Mouse (Mus musculus) heart, embryonic 15.5 days (tissue): ENCODE measurements around the gene Fkbp14. TPM values are rescaled to one million over a fixed set of nuclear protein-coding genes. Genes with fewer than 3 reads are reported as not detected.

ENCODE experiments used
- ATAC-seq: fragments of 200-750 bp; cut with Nextera tagmentation; replicated peaks from 2 replicates; pipeline ENCODE4 v1.8.0; 2017; ENCODE audit warnings: low read depth, moderate TSS enrichment; ENCODE audit not compliant: insufficient number of reproducible peaks, insufficient read depth, low FRiP score
- H3K27ac ChIP-seq: fragments of 300-500 bp; sonication (generic); 2 replicates; pipeline ENCODE4 v1.5.1; 2015; ENCODE audit warnings: mild to moderate bottlenecking, inconsistent platforms
- H3K27me3 ChIP-seq: fragments of 300-500 bp; sonication (generic); 2 replicates; pipeline ENCODE4 v1.6.1; 2015; ENCODE audit warnings: inconsistent platforms
- H3K36me3 ChIP-seq: fragments of 300-500 bp; sonication (generic); 2 replicates; pipeline ENCODE4 v1.6.1; 2015; ENCODE audit warnings: mild to moderate bottlenecking, inconsistent platforms
- H3K4me1 ChIP-seq: fragments of 300-500 bp; sonication (generic); replicated peaks from 2 replicates; pipeline ENCODE4 v1.6.1; 2015; ENCODE audit warnings: inconsistent platforms
- H3K4me2 ChIP-seq: fragments of 300-500 bp; sonication (generic); 2 replicates; pipeline ENCODE4 v1.6.1; 2015; ENCODE audit warnings: inconsistent platforms, mild to moderate bottlenecking, moderate library complexity
- H3K4me3 ChIP-seq: fragments of 300-500 bp; sonication (generic); 2 replicates; pipeline ENCODE4 v1.5.1; 2015; ENCODE audit warnings: mild to moderate bottlenecking, inconsistent platforms
- H3K9ac ChIP-seq: fragments of 300-500 bp; sonication (generic); 2 replicates; pipeline ENCODE4 v1.6.1; 2015; ENCODE audit warnings: mild to moderate bottlenecking, inconsistent platforms
- H3K9me3 ChIP-seq: fragments of 300-500 bp; sonication (generic); replicated peaks from 2 replicates; pipeline ENCODE4 v1.6.1; 2016; ENCODE audit warnings: inconsistent platforms
- WGBS: fragments of 180-500 bp; shearing (Covaris S2); methylation state at CpG from one replicate; pipeline ENCODE4 v1.1.7; 2015; ENCODE audit warnings: mixed read lengths; 5-methylcytosine and 5-hydroxymethylcytosine counted together
- polyA plus RNA-seq: library from polyadenylated mRNA; unstranded; fragments of >200 nt; fragmentation: Nextera tagmentation; extraction: Ambion mirVana; gene quantifications from 2 replicates; pipeline ENCODE4 v1.2.1, GENCODE M21; 2015

Gene Fkbp14
- polyA plus RNA-seq, 1 experiment from 2014 or later, result 22.2 TPM

DNA sequence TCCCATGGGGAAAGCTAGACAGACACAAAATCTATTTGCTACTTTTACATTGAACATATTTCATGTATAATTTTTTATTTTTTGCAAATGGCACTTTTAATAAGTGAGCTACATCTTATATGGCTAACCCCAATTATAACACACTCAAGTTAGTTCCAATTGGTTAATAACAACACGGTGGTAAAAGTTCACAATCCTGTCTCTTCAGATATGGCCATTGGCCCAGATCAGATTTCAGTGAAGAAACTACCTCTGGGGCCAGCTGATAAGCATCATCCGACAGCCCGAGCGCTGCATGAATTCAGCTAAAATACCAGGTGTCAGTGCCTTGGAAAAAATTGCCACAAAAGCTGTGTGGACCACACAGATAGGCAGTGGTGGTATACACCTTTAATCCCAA is 9.4 kb downstream of the Fkbp14 start:
- no peak overlapping the region for H3K4me2 ChIP-seq
- 71% methylated on average over 4 of the region's 4 CpGs for WGBS
- H3K27me3 ChIP-seq, result no peaks in the 10 kb centered on the region
- no peak overlapping the region for H3K4me3 ChIP-seq
- H3K9me3 ChIP-seq, result no peaks in the 10 kb centered on the region
- H3K4me1 ChIP-seq, result peaks cover 15% of the 10 kb centered on the region; the same call in 1 of the 2 replicates
- no peak for ATAC-seq
- no peak overlapping the region for H3K9ac ChIP-seq
- H3K27ac ChIP-seq, result no peak overlapping the region
- H3K36me3 ChIP-seq, result peaks cover 8% of the 10 kb centered on the region; the same call in 1 of the 2 replicates

DNA sequence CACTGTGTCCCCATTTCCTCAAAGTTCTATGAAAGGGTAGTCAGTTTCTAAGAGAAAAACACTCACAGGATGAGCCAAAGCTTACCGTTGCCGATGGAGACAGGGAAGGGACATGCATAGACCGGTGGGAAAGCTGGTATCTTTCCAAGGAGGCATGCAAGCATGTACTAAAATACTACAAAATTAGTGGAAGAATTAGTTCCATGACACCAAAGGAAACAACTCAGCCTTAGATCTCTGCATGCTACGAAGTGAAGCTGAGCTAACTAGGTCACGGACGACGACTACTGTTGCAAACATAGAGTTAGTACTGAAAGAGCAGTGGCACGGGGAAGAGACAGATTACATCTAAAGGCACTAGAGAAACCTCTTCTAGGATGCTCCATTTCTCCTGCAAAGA is 10.2 kb downstream of the Fkbp14 start:
- H3K4me1 ChIP-seq, result peaks cover 12% of the 10 kb centered on the region; the same call in 1 of the 2 replicates
- H3K4me3 ChIP-seq, result no peak overlapping the region
- H3K36me3 ChIP-seq, result peaks cover 12% of the 10 kb centered on the region; the same call in 1 of the 2 replicates
- H3K9me3 ChIP-seq, result no peaks in the 10 kb centered on the region
- H3K27ac ChIP-seq, result no peak overlapping the region
- WGBS, result 79% methylated on average over 8 of the region's 8 CpGs
- no peak overlapping the region for H3K4me2 ChIP-seq
- no peaks in the 10 kb centered on the region for H3K27me3 ChIP-seq
- H3K9ac ChIP-seq, result no peak overlapping the region
- no peak for ATAC-seq

DNA sequence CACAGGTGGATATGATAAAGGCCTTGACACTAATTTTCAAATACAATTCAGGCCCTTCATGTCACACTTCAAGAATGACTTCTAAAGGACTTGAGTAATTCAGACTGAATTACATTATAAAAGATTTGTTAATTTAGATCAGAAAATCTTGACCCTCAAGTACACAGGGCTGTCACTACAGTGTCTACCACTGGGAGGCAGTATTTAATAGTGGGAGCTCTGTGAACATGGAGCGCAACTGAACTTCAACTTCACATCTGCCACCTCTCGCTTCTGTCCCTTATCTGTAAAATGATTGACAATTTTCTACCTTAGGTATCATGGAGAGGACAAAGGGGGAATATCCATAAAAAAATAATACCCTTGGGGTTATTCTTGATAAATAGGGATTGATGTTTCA is 10.9 kb downstream of the Fkbp14 start:
- Histone ChIP-seq H3K27me3 (no peaks in the 10 kb centered on the region), H3K27ac (no peak overlapping the region), H3K9me3 (no peaks in the 10 kb centered on the region), H3K9ac (no peak overlapping the region), H3K36me3 (peaks cover 12% of the 10 kb centered on the region; the same call in 1 of the 2 replicates), H3K4me3 (no peak overlapping the region), H3K4me1 (0 out of 2 replicates have a peak, but pooled peaks cover 5% of the 10 kb centered on the region), H3K4me2 (no peak overlapping the region)
- ATAC-seq, result no peak
- WGBS, result 16% methylated on average over 2 of the region's 2 CpGs

DNA sequence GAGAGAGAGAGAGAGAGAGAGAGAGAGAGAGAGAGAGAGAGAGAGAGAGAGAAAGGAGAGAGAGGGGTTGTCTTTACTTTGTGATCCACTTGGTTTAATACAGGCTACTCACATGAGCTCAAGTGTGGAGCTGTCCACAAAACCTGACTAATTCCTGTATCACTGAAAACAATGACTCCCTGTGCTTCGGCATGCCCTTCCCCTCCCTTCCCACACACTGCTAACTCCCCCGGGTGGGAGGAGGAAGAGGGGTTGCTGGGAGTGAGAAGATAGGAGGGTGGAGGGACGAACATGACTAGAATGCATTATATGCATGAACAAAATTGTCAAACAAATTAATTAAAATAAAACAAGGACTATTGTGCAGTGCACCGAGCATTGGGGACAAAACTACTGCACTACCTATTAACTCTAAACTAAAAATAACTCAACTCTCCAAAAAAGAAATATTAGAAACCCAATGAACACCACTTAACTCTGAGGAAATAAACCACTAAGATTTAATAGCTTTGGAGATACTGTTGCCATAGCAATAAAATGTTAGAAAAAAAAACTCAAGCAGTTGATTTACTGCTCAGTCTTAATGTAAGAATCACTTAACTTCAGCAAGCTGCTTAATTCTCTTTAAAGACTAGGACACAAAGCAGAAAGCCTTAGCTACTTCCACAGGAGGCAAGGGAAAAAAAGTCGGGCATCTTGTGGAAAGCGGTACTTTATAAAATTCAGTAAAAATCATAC is 23.7 kb downstream of the Fkbp14 start:
- no peak for ATAC-seq
- 35% methylated on average over 6 of the region's 6 CpGs for WGBS
- no peaks in the 10 kb centered on the region for H3K27me3 ChIP-seq
- H3K9ac ChIP-seq, result no peak overlapping the region
- peaks cover 5% of the 10 kb centered on the region; the same call in 1 of the 2 replicates for H3K36me3 ChIP-seq
- peaks cover 5% of the 10 kb centered on the region; the same call in 1 of the 2 replicates for H3K4me1 ChIP-seq
- H3K9me3 ChIP-seq, result no peaks in the 10 kb centered on the region
- no peak overlapping the region for H3K4me3 ChIP-seq
- H3K27ac ChIP-seq, result no peak overlapping the region
- H3K4me2 ChIP-seq, result no peak overlapping the region

DNA sequence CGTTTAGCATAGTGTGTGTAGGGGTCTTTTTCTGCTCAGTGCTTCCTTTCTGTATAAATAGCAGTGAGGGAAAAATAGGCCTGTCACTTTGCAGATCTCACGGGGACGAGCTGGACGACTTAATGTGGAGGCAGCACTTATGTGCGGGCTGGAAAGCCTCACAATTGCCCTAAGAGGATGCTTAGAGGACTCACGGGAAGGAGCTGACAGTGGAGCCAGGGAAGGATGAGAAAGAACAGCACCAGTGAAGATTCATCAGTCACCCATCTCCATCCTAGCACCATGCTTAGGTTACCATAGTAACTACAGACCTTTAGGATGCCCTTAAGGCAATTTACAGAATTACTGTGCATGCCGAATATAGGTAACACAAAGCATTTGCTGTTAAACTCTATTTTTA is 27.3 kb downstream of the Fkbp14 start:
- WGBS, result 45% methylated on average over 7 of the region's 7 CpGs
- no peak for ATAC-seq

DNA sequence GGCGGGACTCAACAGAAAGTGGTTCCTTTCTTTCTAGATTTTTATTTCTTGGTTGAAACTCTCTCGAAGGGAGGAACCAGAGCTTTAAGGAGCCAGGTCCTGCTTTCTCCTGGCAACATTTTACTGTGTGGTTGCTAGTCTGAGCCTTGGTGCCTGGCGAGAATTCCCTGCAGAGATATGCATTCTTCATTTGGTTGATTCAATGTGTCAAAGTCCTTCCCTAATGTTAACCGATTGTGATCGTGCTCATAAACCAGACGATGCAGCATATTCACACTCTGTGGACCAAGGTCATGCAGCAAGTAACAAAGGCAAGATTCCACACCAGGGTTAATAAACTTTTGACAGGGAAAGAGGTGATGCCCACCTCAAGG is 30.6 kb downstream of the Fkbp14 start:
- H3K4me2 ChIP-seq, result peak overlapping the region; percentile 99
- no peak overlapping the region for H3K27ac ChIP-seq
- no peak for ATAC-seq
- no peaks in the 10 kb centered on the region for H3K9me3 ChIP-seq
- H3K9ac ChIP-seq, result peak overlapping the region; percentile 55
- H3K27me3 ChIP-seq, result 0 out of 2 replicates have a peak, but pooled peaks cover 7% of the 10 kb centered on the region
- H3K36me3 ChIP-seq, result no peaks in the 10 kb centered on the region
- WGBS, result 12% methylated on average over 6 of the region's 6 CpGs
- H3K4me3 ChIP-seq, result peak overlapping the region; percentile 68
- peaks cover 14% of the 10 kb centered on the region for H3K4me1 ChIP-seq

More for the DNA sequence above, 27.3 kb downstream of the Fkbp14 start:
- Histone ChIP-seq H3K4me1 (peaks cover 19% of the 10 kb centered on the region), H3K4me2 (no peak overlapping the region), H3K27me3 (0 out of 2 replicates have a peak, but pooled peaks cover 7% of the 10 kb centered on the region), H3K4me3 (no peak overlapping the region), H3K27ac (no peak overlapping the region), H3K36me3 (no peaks in the 10 kb centered on the region), H3K9ac (no peak overlapping the region), H3K9me3 (no peaks in the 10 kb centered on the region)

DNA sequence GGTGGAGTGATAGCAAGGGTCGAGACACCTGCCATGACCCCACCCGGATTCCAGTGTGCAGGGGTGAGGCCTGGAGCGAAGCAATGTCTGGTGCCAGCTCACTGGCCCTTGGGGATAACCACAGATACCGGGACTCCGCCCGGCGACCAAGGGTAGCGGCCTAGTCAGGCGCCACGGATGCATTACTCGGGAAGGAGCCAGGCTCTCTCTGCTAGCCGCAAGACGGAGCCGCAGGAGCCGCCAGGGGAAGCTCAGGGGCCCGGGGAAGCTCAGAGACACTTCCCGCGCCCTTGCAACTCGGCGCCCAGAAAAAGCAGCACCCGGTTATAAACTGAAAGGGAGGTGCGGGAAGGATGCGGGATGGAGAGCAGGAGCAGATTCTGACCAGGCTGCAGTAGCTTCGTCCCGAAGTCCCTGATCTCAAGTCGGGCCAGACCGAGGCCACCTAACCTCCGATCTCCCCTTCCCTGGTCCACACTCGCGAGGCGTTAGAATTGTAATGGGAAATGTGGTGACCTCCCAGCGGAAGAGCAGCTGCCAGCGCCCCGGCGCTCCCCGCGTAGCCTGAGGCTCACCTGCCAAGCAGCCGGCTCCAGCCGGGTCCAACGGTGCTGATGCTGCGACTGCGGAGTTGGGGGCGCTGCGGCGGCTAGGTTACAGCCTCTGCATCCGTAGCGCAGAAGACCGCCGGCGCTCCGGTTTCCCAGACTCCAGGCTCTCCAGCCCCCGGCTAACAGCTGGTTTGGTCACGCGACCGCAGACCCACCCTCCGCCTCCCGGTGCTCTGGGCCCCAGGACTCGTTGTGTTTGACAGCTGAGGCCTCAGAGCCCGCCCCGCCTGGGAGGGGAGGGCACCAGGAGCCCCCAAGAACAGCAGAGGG is 31.2 kb downstream of the Fkbp14 start, which contains the start of gene Scrn1:
TSS of gene Scrn1 (minus strand) at position 825 of the 881 bp plus-strand sequence.
- Histone ChIP-seq H3K27me3 (0 out of 2 replicates have a peak, but pooled peaks cover 7% of the 10 kb centered on the region), H3K9me3 (no peaks in the 10 kb centered on the region), H3K36me3 (no peaks in the 10 kb centered on the region), H3K4me2 (peak within 1 kb of the TSS; percentile 99), H3K4me3 (peak within 1 kb of the TSS; percentile 68), H3K27ac (peak within 1 kb of the TSS; percentile 32; the same call in 1 of the 2 replicates), H3K4me1 (peaks cover 14% of the 10 kb centered on the region), H3K9ac (peak within 1 kb of the TSS; percentile 55)
- WGBS, result 2% methylated on average over 60 of the region's 60 CpGs
- peak; percentile 76 for ATAC-seq

DNA sequence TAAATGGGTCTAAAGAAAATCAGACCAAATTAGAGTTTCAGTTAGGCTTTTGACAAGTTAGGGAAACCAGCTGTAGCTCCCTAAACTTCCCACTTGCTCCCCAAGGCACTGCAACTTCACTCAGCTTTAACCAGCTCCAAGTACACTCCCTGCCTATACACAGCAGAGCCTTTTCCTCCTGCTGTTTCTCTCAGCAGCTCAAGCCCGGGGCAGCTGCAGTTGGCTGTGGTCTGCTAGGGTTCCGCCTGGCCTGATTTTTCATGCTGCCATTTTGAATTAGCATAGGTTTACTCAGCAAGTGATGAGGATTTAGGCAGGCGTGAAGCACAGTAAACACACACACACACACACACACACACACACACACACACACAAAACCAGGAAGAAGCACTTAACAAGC is 32.1 kb downstream of the Fkbp14 start:
- Histone ChIP-seq H3K4me2 (peak overlapping the region; percentile 99; the same call in 1 of the 2 replicates), H3K27me3 (0 out of 2 replicates have a peak, but pooled peaks cover 7% of the 10 kb centered on the region), H3K9ac (no peak overlapping the region), H3K4me1 (peaks cover 14% of the 10 kb centered on the region), H3K9me3 (no peaks in the 10 kb centered on the region), H3K27ac (no peak overlapping the region), H3K36me3 (no peaks in the 10 kb centered on the region), H3K4me3 (no peak overlapping the region)
- ATAC-seq, result no peak
- WGBS, result 66% methylated on average over 3 of the region's 3 CpGs

DNA sequence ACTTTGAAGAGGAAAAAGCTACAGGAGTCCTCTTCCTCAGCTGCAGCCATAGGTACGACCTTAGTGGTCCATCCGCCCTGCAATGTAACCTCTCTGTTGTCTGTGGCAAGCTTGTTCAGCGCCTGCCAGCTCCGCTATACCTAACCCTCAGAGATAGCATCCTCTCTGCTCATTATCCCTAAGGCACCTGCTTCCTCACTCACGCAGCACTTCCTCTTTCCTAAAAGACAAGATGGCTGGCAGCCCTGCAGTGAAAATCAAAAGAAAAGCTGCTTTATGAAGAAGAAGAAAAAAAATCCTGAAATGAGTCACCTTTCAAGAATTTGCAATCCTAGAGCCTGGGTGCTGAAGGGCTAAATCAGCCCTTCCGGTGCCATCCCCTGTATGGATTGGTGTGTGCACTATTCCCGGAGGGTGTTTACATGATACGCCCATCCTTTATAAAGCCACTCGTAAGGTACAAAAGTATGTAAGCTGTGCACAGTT is 32.6 kb downstream of the Fkbp14 start:
- Histone ChIP-seq H3K4me2 (no peak overlapping the region), H3K9me3 (no peaks in the 10 kb centered on the region), H3K36me3 (no peaks in the 10 kb centered on the region), H3K27ac (no peak overlapping the region), H3K27me3 (0 out of 2 replicates have a peak, but pooled peaks cover 7% of the 10 kb centered on the region), H3K4me1 (peaks cover 14% of the 10 kb centered on the region), H3K9ac (no peak overlapping the region), H3K4me3 (no peak overlapping the region)
- WGBS, result 63% methylated on average over 9 of the region's 9 CpGs
- ATAC-seq, result no peak

DNA sequence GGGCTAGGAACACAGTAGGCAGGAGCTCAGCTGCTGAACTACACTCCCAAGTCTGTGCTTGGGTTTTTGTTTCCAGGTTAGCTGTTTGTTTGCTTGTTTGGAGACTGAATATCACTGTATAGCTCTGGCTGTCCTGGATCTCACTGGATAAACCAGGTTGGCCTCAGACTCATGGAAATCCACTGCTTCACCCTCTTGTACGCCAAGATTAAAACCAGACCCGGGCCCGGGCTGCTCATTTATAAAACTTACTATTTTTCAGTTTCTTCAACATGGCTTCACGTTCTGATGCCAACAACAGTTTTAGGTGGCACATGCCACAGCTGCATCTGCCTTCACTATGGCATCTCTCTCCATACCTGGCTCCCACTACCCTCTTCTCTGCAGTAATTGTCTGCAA is 33.5 kb downstream of the Fkbp14 start:
- no peak overlapping the region for H3K9ac ChIP-seq
- H3K27ac ChIP-seq, result no peak overlapping the region
- no peak overlapping the region for H3K4me2 ChIP-seq
- H3K9me3 ChIP-seq, result no peaks in the 10 kb centered on the region
- H3K36me3 ChIP-seq, result no peaks in the 10 kb centered on the region
- H3K27me3 ChIP-seq, result 0 out of 2 replicates have a peak, but pooled peaks cover 7% of the 10 kb centered on the region
- WGBS, result 90% methylated on average over 4 of the region's 4 CpGs
- no peak for ATAC-seq
- H3K4me1 ChIP-seq, result peaks cover 14% of the 10 kb centered on the region
- H3K4me3 ChIP-seq, result no peak overlapping the region
